Mouse (Mus musculus): Measurements from ENCODE around the gene Hormad2.

The Hormad2 gene

GRCm38 (mm10) chr11:4440978-4441377 is at the start of gene Hormad2:
Gene Hormad2 (minus strand): TSS chr11:4441105.
- DNase-seq: no peak

DNA sequence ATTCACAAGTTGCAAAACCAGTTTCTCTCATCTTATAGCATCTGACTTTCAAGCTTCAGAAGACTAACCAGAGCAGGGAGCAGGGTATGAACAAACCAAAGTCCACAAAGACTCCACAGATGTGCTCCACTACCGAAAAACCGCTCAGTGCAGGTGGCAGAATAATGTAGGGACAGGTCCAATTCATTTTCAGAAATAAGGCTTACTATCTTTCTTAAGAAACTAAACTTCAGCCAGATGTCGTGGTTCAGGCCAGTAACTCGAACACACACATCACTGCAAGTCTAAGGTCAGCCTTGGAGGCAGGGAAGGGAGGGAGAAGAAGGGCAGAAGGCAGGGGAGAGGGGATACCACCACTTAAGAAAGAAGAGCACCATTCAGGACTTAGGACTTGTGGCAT is 48.3 kb upstream of the Hormad2 start:
- no peak for DNase-seq

GRCm38 (mm10) chr11:4488798-4489197 is 47.9 kb upstream of the Hormad2 start:
- DNase-seq: no peak

DNA sequence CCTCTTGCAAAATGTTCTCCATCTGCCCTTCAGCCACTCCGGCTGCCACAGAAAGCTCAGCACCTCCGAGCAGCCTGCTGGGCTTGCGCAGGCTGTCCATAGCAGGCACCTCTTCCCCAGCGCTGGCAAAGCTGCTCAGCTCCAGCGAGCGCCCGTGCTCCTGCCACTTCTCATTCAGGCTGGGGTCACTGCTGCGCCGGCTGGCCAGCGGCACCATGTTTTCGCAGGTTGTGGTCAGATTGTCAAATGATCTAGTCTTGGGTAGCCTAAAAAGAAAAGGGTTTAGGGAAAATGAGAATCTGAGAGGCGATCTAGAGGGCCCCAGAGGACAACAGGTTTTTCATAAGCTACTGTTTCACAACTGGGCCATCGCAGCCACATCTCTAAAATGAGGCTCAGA is 47.5 kb upstream of the Hormad2 start:
- no peak for DNase-seq

DNA sequence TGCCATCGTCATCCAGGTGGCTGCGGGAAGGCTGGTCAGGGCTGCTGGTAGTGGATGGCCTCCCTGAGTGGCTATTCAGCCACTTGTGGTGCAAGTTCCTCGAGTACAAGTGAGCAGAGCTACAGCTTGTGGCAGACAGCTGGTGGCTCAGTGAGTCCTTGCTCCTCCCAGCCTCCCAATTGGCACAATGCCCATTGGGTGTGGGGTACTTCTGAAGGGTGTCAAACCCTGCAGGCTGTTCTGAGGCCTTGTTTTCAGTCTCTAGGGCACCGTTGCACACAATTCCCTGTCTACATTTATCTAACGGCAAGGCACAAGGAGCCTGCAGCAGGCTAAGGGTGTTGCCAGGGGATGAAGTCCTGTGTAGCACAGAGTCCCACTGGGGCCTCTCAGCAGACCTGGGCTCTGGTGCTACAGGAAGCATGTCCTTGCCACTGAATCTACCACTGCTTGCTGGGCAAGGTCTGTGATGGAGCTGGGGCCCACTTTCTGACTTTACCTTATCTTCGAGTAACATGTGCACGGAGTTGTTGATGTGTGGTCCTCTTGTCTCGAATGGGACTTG is 46.6 kb upstream of the Hormad2 start:
- DNase-seq: peak; percentile 51

DNA sequence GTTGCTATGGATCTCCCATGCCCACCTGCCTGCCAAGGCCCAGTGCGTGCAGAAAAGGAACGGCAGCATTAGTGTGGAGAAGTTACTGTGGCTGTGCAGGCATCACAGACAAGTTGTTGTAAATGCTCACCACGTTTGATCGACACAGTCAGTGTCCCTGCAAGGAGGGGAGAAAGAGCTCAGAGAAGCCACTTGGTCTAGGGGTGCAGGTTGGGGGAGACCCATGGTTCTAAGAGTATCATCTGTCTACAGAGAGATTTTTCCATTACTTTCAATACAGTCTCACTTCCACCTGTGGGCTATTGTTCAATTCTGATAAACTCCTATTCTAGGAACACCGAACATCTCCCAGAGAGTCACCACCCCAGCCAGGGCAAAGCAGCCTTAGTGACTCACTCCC is 43.6 kb upstream of the Hormad2 start:
- DNase-seq: no peak

DNA sequence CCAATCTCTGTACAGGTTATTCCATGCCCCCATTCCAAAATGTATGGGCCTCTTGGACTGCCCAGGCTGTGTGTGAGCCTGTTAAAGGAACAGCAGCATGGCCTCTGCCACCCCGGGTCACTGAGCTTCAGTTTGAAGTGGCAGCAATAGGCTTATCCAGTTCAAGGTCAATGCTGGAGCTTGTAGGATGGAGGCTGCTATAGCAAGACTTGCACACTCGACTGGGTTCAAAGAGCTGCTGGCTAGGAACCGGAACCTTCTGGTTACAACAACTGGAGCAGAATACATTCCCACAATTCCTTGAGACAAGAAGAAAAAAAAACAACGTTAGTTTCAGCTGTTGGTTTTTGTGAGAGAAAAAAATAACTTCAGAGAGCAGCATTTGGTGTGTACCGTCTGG is 41.7 kb upstream of the Hormad2 start:
- DNase-seq: no peak

- peak; percentile 22 for DNase-seq
Observed at GRCm38 (mm10) chr11:4476184-4476697, 35.3 kb upstream of the Hormad2 start.

- DNase-seq: no peak
Observed at GRCm38 (mm10) chr11:4472464-4473179, 31.7 kb upstream of the Hormad2 start.

GRCm38 (mm10) chr11:4471734-4472133 is 30.8 kb upstream of the Hormad2 start:
- DNase-seq: no peak

DNA sequence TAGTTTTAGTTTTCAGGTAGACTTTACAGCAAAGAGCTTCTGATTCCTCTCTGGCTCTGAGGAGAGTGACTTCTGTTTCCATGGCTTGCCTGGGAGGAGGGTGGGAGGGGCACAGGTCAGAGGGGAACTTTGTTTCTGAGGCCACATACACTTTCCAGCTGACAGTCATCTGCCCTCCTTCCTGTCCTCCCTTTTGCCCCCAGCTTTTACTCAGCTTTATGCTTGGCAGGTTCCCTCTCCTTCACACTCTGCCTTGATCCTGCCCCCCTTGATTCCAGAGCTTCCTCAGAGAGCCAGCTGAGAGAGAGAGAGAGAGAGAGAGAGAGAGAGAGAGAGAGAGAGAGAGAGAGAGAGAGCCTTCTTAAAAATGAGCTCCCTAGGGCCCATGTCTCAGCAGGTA is 30.3 kb upstream of the Hormad2 start:
- DNase-seq: no peak

DNA sequence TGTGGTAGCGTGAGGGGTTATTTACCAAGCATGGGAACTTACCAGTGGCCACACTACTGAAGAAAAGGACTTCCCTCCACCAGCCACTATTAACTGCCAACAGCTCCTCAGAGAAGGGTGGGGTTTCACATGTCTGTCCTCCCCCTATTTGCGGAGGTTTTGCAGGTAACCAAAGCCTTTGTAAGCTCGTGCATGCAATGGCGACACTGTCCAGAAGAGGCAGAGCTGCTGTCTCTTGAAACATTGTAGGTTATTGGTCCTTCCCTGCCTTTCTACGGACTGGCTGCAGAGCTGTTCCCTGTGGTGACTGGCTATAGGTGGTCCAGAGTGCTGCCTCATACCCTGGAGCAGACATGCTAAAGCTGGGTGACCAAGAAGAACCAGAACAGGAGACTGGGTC is 28.2 kb upstream of the Hormad2 start:
- no peak for DNase-seq

- DNase-seq: no peak
Observed at GRCm38 (mm10) chr11:4467436-4467835, 26.5 kb upstream of the Hormad2 start.

- DNase-seq: no peak
Observed at GRCm38 (mm10) chr11:4466191-4466590, 25.3 kb upstream of the Hormad2 start.

DNA sequence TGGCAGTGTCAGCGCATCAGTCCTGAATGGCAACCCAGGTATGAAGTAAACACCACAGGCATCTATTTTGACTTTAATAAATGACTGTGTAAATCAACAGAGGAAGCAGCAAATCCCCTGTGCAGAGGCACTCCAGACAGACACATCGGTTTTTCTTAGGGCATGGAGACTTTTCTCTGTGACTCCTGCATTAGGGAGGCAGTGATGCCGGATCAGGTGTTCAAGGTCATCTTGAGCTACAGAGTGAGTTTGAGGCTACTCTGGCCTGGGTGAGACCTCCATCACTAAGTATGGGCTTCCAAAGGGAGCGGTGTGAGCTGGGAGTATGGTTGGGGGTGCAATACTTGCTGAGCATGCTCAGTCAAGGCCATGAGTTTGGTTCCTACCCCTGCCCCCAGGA is 23.7 kb upstream of the Hormad2 start:
- DNase-seq: no peak

DNA sequence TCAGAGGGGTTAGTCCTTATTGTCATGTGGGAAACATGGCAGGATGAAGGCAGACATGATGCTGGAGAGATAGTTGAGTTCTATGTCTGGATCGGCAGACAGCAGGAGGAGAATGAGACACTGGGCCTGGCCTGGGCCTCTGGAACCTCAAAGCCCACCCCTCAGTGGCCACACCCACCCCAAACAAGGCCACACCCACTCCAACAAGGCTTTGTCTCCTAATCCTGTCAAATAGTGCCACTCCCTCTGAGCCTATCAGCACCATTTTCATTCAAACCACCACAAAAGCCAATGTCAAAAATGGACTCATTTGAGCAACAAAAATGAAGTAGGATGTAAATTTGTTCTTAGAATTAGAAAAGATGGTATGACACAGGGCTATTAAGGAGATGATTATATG is 23.3 kb upstream of the Hormad2 start:
- DNase-seq: no peak

DNA sequence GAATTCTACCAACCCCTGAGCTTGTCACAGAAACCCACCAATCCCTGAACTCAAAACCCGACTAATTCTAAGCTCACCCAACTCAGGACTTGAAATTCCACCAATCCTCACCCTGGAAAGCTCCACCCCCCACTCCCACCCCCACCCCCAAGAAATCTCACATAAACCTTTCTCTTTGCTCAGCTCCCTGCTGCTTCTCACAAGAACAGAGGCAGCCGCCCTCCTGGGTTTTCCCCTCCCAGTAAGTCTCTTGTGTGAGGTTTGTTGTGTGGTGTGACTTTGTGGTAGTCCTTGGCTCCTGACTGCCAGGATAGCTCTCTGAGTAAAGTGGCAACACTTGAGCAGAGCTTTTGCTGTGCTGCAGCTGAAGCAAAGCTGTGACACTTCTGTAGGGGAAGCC is 22.0 kb upstream of the Hormad2 start:
- no peak for DNase-seq

GRCm38 (mm10) chr11:4461154-4461553 is 20.2 kb upstream of the Hormad2 start:
- DNase-seq: no peak

GRCm38 (mm10) chr11:4460615-4461014 is 19.7 kb upstream of the Hormad2 start:
- no peak for DNase-seq

DNA sequence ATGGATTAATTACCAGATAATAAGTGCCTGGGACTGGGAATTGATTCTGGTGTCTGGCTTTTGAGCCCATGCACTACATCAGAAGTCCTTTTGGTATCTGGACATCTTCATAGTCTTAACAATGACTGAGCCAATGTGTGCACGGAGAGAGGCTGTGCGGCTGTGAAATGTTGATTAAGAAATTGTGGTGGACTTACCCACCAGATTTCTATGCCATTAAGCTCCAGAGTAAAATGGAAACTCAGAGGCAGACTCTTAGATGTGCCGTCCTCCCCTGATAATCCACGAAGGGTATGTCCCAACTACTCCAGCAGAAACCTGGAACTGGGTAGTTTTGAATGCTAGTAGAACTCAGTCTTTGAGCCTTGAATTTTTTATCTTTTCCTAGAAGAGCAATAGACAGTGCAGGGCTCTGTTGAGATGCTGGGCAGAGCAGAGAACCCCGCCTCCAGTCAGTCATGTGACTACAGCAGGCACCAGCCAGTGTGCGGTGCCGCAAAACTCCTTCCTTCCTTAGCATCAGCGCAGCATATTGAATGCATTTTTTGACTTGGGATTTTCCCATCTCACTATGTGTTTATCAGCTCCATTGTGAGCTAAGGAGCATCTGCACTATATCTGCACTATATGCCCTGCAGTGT is 14.1 kb upstream of the Hormad2 start:
- DNase-seq: no peak

GRCm38 (mm10) chr11:4452467-4453184 is 11.7 kb upstream of the Hormad2 start:
- no peak for DNase-seq

DNA sequence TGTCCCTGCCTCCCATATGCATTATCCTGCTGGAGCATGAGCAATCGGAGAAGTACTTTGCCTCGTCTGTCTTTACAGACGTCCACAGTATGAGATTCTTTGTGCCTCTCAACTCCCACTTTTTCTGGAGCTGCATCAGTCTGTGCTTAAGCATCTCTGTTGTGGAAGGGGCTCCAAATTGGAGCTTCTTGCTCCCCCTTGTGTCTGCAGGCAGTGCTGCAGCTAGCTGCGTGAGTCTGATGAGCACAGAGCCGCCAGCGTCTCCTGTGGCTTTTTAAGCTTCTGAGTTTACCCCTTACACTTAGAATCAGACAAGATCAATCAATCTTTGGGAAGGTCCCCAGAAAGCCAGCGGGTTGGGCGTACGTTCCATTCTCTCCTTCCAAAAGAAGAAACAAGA is 10.2 kb upstream of the Hormad2 start:
- DNase-seq: peak; percentile 24

DNA sequence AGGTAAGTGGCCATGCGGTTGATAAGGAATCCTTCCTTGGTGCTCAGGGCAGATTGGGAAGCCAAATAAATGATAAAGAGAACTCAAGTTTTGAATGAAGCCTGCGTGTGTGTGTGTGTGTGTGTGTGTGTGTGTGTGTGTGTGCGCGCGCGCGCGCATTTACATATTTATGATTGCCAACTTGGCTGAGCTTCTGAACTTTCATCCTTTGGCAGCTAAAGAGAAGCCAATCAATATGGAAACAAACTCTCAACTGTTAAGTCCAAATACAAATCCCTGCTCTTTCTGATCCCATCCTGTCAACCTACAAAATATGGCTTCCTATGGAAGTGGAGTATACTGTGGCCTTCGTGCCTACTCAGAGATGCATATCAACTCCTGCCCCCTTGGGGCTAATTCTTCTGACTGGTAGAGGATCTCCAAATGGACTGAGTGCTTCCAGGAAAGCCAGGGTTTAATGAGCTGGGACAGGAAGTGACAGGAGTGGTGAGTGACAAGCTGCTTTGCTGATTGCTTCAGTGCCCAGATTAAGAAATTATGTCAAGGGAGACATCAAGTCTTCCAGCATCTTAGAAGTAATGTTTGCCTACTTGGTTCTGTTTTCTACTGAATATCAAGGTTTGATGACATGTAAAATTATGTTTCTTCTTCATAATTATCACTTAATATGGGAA is 5.4 kb upstream of the Hormad2 start:
- no peak for DNase-seq
